ENCODE assay signal across 8 mouse cellular contexts in genomic region chr4:133730122-133730521, GRCm38 (mm10). TPM values are rescaled to one million over a fixed set of nuclear protein-coding genes. Genes with fewer than 3 reads are reported as not detected.
A peak's percentile ranks its signal among the peaks of the same experiment; 100 is the strongest.
DNase-seq lines count a peak whose midpoint lies in the region; TF ChIP-seq lines count a peak whose summit lies in the region.

No protein-coding gene starts in this region.

- no peak for TF ChIP-seq CTCF in heart, adult 2 months (IDR thresholded peaks at IDR 0.05)
- no peak for TF ChIP-seq CTCF in E14TG2a.4 (conservative IDR thresholded peaks at IDR 0.05; ENCODE audit: low read length)

- peak overlapping the region; percentile 73 for H3K27ac ChIP-seq in heart, adult 2 months
- peak overlapping the region; percentile 84 for H3K27ac ChIP-seq in hindbrain, embryonic 10.5 days

- H3K79me2 ChIP-seq in heart, adult 2 months (replicated peaks; ENCODE audit: control insufficient read depth, insufficient read depth, low read length): peaks cover 17% of the 10 kb centered on the region

- peaks cover 44% of the 10 kb centered on the region for H3K36me3 ChIP-seq in heart, adult 2 months (ENCODE audit: control insufficient read depth, insufficient read depth, low read length)
- peaks cover 89% of the 10 kb centered on the region for H3K36me3 ChIP-seq in E14TG2a.4 (ENCODE audit: insufficient read depth, low read length)
- H3K36me3 ChIP-seq in hindbrain, embryonic 10.5 days: peaks cover 51% of the 10 kb centered on the region
- peaks cover 65% of the 10 kb centered on the region for H3K36me3 ChIP-seq in megakaryocyte, embryonic 14.5 days (replicated peaks; ENCODE audit: low read length)

- no peaks in the 10 kb centered on the region for H3K9me3 ChIP-seq in E14TG2a.4 (ENCODE audit: low read length)
- no peaks in the 10 kb centered on the region for H3K9me3 ChIP-seq in hindbrain, embryonic 10.5 days
- no peaks in the 10 kb centered on the region for H3K9me3 ChIP-seq in megakaryocyte, embryonic 14.5 days

- DNase-seq in heart, adult 2 months: no peak
- no peak for DNase-seq in heart, adult 8-10 months (ENCODE audit: low spot score)
- no peak for DNase-seq in hindbrain, embryonic 10.5 days (ENCODE audit: low spot score)
- no peak for DNase-seq in adrenal gland, adult 18-20 months (ENCODE audit: low spot score in 2 of 2)
- no peak for DNase-seq in thymus, postnatal 25 days
- no peak for DNase-seq in kidney, adult 11 months

- intact Hi-C loops in heart, adult 2 months (cut with DNase I): no loop called here

- TF ChIP-seq POLR2A in heart, adult 2 months (IDR thresholded peaks at IDR 0.05; ENCODE audit: insufficient read depth, low read depth, low read length): no peak

- no peaks in the 10 kb centered on the region for H3K27me3 ChIP-seq in heart, adult 2 months (ENCODE audit: control insufficient read depth, insufficient read depth, low read length)
- no peaks in the 10 kb centered on the region for H3K27me3 ChIP-seq in E14TG2a.4 (ENCODE audit: insufficient read depth, low read length)
- no peaks in the 10 kb centered on the region for H3K27me3 ChIP-seq in hindbrain, embryonic 10.5 days (ENCODE audit: insufficient read depth, poor library complexity, severe bottlenecking)
- H3K27me3 ChIP-seq in megakaryocyte, embryonic 14.5 days (replicated peaks): no peaks in the 10 kb centered on the region

- peak overlapping the region; percentile 21; the same call in 1 of the 2 replicates for H3K4me3 ChIP-seq in heart, adult 2 months
- H3K4me3 ChIP-seq in E14TG2a.4 (replicated peaks; ENCODE audit: low read length): peak overlapping the region; percentile 48
- H3K4me3 ChIP-seq in hindbrain, embryonic 10.5 days: peak overlapping the region; percentile 32
- peak overlapping the region; percentile 89 for H3K4me3 ChIP-seq in megakaryocyte, embryonic 14.5 days (replicated peaks)

- peaks cover 27% of the 10 kb centered on the region for H3K4me1 ChIP-seq in heart, adult 2 months (ENCODE audit: control insufficient read depth, insufficient read depth, low read length)
- H3K4me1 ChIP-seq in E14TG2a.4 (replicated peaks; ENCODE audit: low read depth, low read length): peaks cover 99% of the 10 kb centered on the region
- H3K4me1 ChIP-seq in hindbrain, embryonic 10.5 days (replicated peaks): peaks cover 79% of the 10 kb centered on the region
- peaks cover 99% of the 10 kb centered on the region for H3K4me1 ChIP-seq in megakaryocyte, embryonic 14.5 days

- TF ChIP-seq EP300 in heart, adult 2 months (IDR thresholded peaks at IDR 0.05; ENCODE audit: insufficient read depth, low read depth, low read length): no peak

- H3K9ac ChIP-seq in heart, adult 2 months (ENCODE audit: low read depth, low read length): no peak overlapping the region

RNA-seq across cellular contexts. Expression of gene Arid1a, which starts 26.4 kb away (rescaled TPM):
- 10 to 100 TPM; 34.2 to 38.0 TPM for total RNA-seq in heart, adult 2 months (2021)
- 27.8 and 28.1 TPM in 2 replicates for polyA plus RNA-seq in heart, adult 2 months (2012; rRNA removed)
- total RNA-seq in heart, adult 8-10 months (2022): 10 to 100 TPM; 35.4 to 40.0 (median 37.0) TPM
- 36.0 and 37.5 TPM in 2 replicates for polyA plus RNA-seq in hindbrain, embryonic 10.5 days (2016; fragmentation: Nextera tagmentation; extraction: Ambion mirVana)
- polyA plus RNA-seq in megakaryocyte, embryonic 14.5 days (2012; ENCODE audit: insufficient read depth, low replicate concordance): 29.1 and 51.7 TPM in 2 replicates
- total RNA-seq in adrenal gland, adult 18-20 months (2021): 10 to 100 TPM; 37.9 to 43.6 TPM

RNA-seq across cellular contexts. Expression of gene Pigv, which starts 57.7 kb away (rescaled TPM):
- total RNA-seq in heart, adult 2 months (2021): 10 to 100 TPM; 11.7 to 12.1 TPM
- 9.5 and 11.7 TPM in 2 replicates for polyA plus RNA-seq in heart, adult 2 months (2012; rRNA removed)
- 10 to 100 TPM in 3 of 4 experiments, 1 to 10 TPM in 1; 9.2 to 13.8 (median 13.2) TPM for total RNA-seq in heart, adult 8-10 months (2022)
- polyA plus RNA-seq in hindbrain, embryonic 10.5 days (2016; fragmentation: Nextera tagmentation; extraction: Ambion mirVana): 14.5 and 16.8 TPM in 2 replicates
- polyA plus RNA-seq in megakaryocyte, embryonic 14.5 days (2012; ENCODE audit: insufficient read depth, low replicate concordance): 9.8 and 12.4 TPM in 2 replicates
- 10 to 100 TPM; 16.3 to 20.4 TPM for total RNA-seq in adrenal gland, adult 18-20 months (2021)

Comparison
In these comparisons a context has a peak if more than half of its experiments do, and no peak if none do; other contexts are left out.
1. H3K4me3 ChIP-seq: peak in every context shown above with its lines; median percentile 89 in megakaryocyte, embryonic 14.5 days; 48 in E14TG2a.4; 32 in hindbrain, embryonic 10.5 days; 21 in heart, adult 2 months.